Mouse (Mus musculus) liver, embryonic 12.5 days (tissue): ENCODE measurements around the gene E2f3. TPM values are rescaled to one million over a fixed set of nuclear protein-coding genes. Genes with fewer than 3 reads are reported as not detected.

Source experiments
- ATAC-seq: fragments of 200-750 bp; cut with Nextera tagmentation; 2 replicates; pipeline ENCODE4 v1.8.0; 2017; ENCODE audit warnings: moderate number of reproducible peaks, mild to moderate bottlenecking, moderate library complexity
- H3K27ac ChIP-seq: fragments of 300-500 bp; sonication (generic); 2 replicates; pipeline ENCODE4 v1.5.1; 2016; ENCODE audit warnings: mild to moderate bottlenecking
- H3K27me3 ChIP-seq: fragments of 300-500 bp; sonication (generic); replicated peaks from 2 replicates; pipeline ENCODE4 v1.6.1; 2016; ENCODE audit warnings: mild to moderate bottlenecking, moderate library complexity
- H3K36me3 ChIP-seq: fragments of 300-500 bp; sonication (generic); 2 replicates; pipeline ENCODE4 v1.6.1; 2016; ENCODE audit warnings: mild to moderate bottlenecking, moderate library complexity
- H3K4me1 ChIP-seq: fragments of 300-500 bp; sonication (generic); 2 replicates; pipeline ENCODE4 v1.6.1; 2016
- H3K4me2 ChIP-seq: fragments of 300-500 bp; sonication (generic); 2 replicates; pipeline ENCODE4 v1.6.1; 2016; ENCODE audit warnings: mild to moderate bottlenecking, moderate library complexity
- H3K4me3 ChIP-seq: fragments of 300-500 bp; sonication (generic); 2 replicates; pipeline ENCODE4 v1.5.1; 2016; ENCODE audit warnings: mild to moderate bottlenecking, moderate library complexity
- H3K9ac ChIP-seq: fragments of 300-500 bp; sonication (generic); 2 replicates; pipeline ENCODE4 v1.6.1; 2016; ENCODE audit warnings: mild to moderate bottlenecking, moderate library complexity
- H3K9me3 ChIP-seq: fragments of 300-500 bp; sonication (generic); replicated peaks from 2 replicates; pipeline ENCODE4 v1.6.1; 2016; ENCODE audit warnings: mild to moderate bottlenecking, moderate library complexity
- WGBS: fragments of 180-500 bp; shearing (Covaris S2); methylation state at CpG from one replicate; pipeline ENCODE4 v1.1.7; 2016; ENCODE audit not compliant: insufficient replicate concordance; 5-methylcytosine and 5-hydroxymethylcytosine counted together
- polyA plus RNA-seq: library from polyadenylated mRNA; unstranded; fragments of >200 nt; fragmentation: Nextera tagmentation; extraction: Ambion mirVana; gene quantifications from 2 replicates; pipeline ENCODE4 v1.2.1, GENCODE M21; 2016

E2f3 gene
- polyA plus RNA-seq, 1 experiment from 2014 or later: 8.6 TPM

- Histone ChIP-seq H3K4me1 (no peaks in the 10 kb centered on the region), H3K36me3 (peaks cover 97% of the 10 kb centered on the region), H3K4me3 (no peak overlapping the region), H3K9me3 (no peaks in the 10 kb centered on the region), H3K9ac (no peak overlapping the region), H3K27ac (no peak overlapping the region), H3K4me2 (no peak overlapping the region), H3K27me3 (no peaks in the 10 kb centered on the region)
- no peak for ATAC-seq
- 81% methylated on average over 10 of the region's 10 CpGs for WGBS
These were observed 72.8 kb downstream of the E2f3 start for GRCm38 (mm10) chr13:29913061-29913460.

DNA sequence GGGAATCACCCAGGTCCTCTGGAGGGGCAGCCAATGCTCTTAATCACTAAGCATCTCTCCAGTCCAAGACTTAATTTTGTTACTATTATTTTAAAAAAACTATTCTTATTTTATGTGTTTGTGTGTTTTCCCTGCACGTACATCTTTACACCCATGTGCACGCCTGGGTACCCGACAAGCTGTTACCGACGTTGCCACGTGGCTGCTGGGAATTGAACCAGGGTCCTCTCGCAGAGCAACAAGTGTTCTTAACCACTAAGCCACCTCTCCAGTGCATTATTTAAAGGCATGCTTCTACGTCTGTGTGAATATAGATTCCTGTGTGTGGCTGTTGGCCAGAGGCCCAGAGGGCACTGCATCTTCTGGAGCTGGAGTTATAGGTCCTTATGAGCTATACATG is 73.6 kb downstream of the E2f3 start:
- 90% methylated on average over 8 of the region's 8 CpGs for WGBS
- no peak overlapping the region for H3K4me3 ChIP-seq
- H3K27me3 ChIP-seq: no peaks in the 10 kb centered on the region
- H3K27ac ChIP-seq: no peak overlapping the region
- H3K4me1 ChIP-seq: no peaks in the 10 kb centered on the region
- no peaks in the 10 kb centered on the region for H3K9me3 ChIP-seq
- no peak overlapping the region for H3K9ac ChIP-seq
- H3K36me3 ChIP-seq: peaks cover 97% of the 10 kb centered on the region
- H3K4me2 ChIP-seq: no peak overlapping the region
- no peak for ATAC-seq

GRCm38 (mm10) chr13:29911141-29911540 is 74.7 kb downstream of the E2f3 start:
- H3K4me2 ChIP-seq: no peak overlapping the region
- no peaks in the 10 kb centered on the region for H3K4me1 ChIP-seq
- H3K4me3 ChIP-seq: no peak overlapping the region
- no peaks in the 10 kb centered on the region for H3K9me3 ChIP-seq
- no peak for ATAC-seq
- H3K27ac ChIP-seq: no peak overlapping the region
- no peaks in the 10 kb centered on the region for H3K27me3 ChIP-seq
- no peak overlapping the region for H3K9ac ChIP-seq
- 86% methylated on average over 3 of the region's 3 CpGs for WGBS
- H3K36me3 ChIP-seq: peaks cover 96% of the 10 kb centered on the region

DNA sequence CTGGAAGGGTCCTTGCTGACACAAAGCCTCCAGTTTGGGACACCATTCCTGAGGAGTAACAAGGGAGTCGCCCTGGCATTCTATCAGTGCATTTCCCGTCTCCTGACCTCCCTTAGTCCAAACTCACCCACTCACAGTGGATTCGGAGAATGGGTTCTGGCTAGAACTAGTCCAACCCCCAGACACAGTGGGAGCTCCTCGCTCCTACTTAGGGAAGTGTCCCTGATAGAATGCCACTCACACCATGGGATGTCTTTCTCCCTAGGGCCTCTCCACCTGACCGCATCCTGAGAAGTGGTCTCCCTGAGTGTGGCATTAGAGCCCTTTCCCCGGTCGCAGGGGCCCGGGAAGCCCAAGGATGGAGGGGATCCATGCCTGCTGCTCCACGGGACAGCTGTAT is 77.4 kb downstream of the E2f3 start:
- H3K27me3 ChIP-seq: no peaks in the 10 kb centered on the region
- peaks cover 85% of the 10 kb centered on the region for H3K36me3 ChIP-seq
- no peaks in the 10 kb centered on the region for H3K4me1 ChIP-seq
- H3K4me3 ChIP-seq: no peak overlapping the region
- H3K27ac ChIP-seq: no peak overlapping the region
- no peak for ATAC-seq
- 89% methylated on average over 9 of the region's 9 CpGs for WGBS
- H3K9ac ChIP-seq: no peak overlapping the region
- no peaks in the 10 kb centered on the region for H3K9me3 ChIP-seq
- no peak overlapping the region for H3K4me2 ChIP-seq

GRCm38 (mm10) chr13:29907995-29908394 is 77.9 kb downstream of the E2f3 start:
- H3K27me3 ChIP-seq: no peaks in the 10 kb centered on the region
- H3K4me2 ChIP-seq: no peak overlapping the region
- no peaks in the 10 kb centered on the region for H3K4me1 ChIP-seq
- no peaks in the 10 kb centered on the region for H3K9me3 ChIP-seq
- no peak overlapping the region for H3K27ac ChIP-seq
- H3K36me3 ChIP-seq: peaks cover 80% of the 10 kb centered on the region
- no peak for ATAC-seq
- no peak overlapping the region for H3K9ac ChIP-seq
- WGBS: 83% methylated on average over 9 of the region's 9 CpGs
- no peak overlapping the region for H3K4me3 ChIP-seq

DNA sequence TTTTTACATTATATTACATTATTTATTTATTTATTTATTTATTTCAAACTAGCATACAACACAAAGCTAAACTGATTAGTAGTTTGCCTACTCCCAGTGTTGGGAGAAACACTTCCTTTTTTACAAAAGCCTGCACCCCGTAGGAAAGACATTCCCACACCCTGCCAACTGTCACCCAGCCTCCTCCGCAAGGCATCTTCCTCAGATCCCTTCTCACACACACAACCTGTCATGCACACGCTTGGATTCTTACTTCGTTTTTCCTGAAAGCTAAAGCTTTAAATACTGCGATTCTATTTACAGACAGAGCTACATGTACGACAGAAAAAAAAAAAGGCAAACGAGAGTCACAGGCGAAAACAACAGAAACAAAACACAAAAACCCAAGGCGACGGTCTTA is 79.1 kb downstream of the E2f3 start:
- Histone ChIP-seq H3K9ac (no peak overlapping the region), H3K9me3 (no peaks in the 10 kb centered on the region), H3K4me1 (no peaks in the 10 kb centered on the region), H3K4me2 (no peak overlapping the region), H3K27me3 (no peaks in the 10 kb centered on the region), H3K4me3 (no peak overlapping the region), H3K27ac (no peak overlapping the region), H3K36me3 (peaks cover 68% of the 10 kb centered on the region)
- no peak for ATAC-seq
- WGBS: 87% methylated on average over 10 of the region's 10 CpGs

GRCm38 (mm10) chr13:29903341-29903740 is 82.5 kb downstream of the E2f3 start:
- no peak overlapping the region for H3K4me3 ChIP-seq
- 67% methylated on average over 1 of the region's 1 CpGs for WGBS
- no peak for ATAC-seq
- no peak overlapping the region for H3K4me2 ChIP-seq
- no peaks in the 10 kb centered on the region for H3K4me1 ChIP-seq
- H3K36me3 ChIP-seq: peaks cover 35% of the 10 kb centered on the region
- no peak overlapping the region for H3K27ac ChIP-seq
- no peaks in the 10 kb centered on the region for H3K27me3 ChIP-seq
- no peak overlapping the region for H3K9ac ChIP-seq
- H3K9me3 ChIP-seq: 0 out of 2 replicates have a peak, but pooled peaks cover 3% of the 10 kb centered on the region

DNA sequence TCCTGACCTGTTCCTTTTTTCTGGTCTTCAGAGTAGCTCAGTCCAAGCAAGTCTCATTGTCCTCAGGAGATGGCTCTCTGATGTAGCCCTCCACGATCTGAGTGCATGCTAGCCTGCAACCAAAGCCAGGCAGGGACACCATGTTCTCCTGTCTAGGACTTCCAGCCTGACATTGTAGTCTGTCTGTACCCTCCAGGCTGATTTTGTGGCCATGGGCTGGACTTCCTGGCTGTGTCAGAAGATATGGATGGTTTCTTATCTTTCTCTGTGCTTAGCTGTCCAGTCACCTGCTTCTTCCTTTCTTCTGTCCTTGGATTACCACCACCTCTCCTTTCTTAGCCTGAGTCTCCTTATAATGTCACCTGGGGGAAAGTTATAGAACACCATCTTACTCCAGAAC is 83.2 kb downstream of the E2f3 start:
- no peak for ATAC-seq
- Histone ChIP-seq H3K27me3 (no peaks in the 10 kb centered on the region), H3K9ac (no peak overlapping the region), H3K27ac (no peak overlapping the region), H3K36me3 (peaks cover 29% of the 10 kb centered on the region), H3K4me1 (no peaks in the 10 kb centered on the region), H3K4me2 (no peak overlapping the region), H3K9me3 (peaks cover 5% of the 10 kb centered on the region), H3K4me3 (no peak overlapping the region)
- WGBS: 62% methylated on average over 1 of the region's 1 CpGs

GRCm38 (mm10) chr13:29901641-29902040 is 84.2 kb downstream of the E2f3 start:
- H3K9me3 ChIP-seq: peaks cover 6% of the 10 kb centered on the region
- H3K4me1 ChIP-seq: no peaks in the 10 kb centered on the region
- ATAC-seq: no peak
- H3K4me2 ChIP-seq: no peak overlapping the region
- 51% methylated on average over 4 of the region's 4 CpGs for WGBS
- H3K9ac ChIP-seq: no peak overlapping the region
- H3K4me3 ChIP-seq: no peak overlapping the region
- no peak overlapping the region for H3K27ac ChIP-seq
- H3K36me3 ChIP-seq: peaks cover 18% of the 10 kb centered on the region
- H3K27me3 ChIP-seq: no peaks in the 10 kb centered on the region

- Histone ChIP-seq H3K27ac (no peak overlapping the region), H3K36me3 (no peaks in the 10 kb centered on the region), H3K9me3 (no peaks in the 10 kb centered on the region), H3K9ac (no peak overlapping the region), H3K4me3 (no peak overlapping the region), H3K27me3 (no peaks in the 10 kb centered on the region), H3K4me2 (no peak overlapping the region), H3K4me1 (no peaks in the 10 kb centered on the region)
- WGBS: 89% methylated on average over 3 of the region's 3 CpGs
- no peak for ATAC-seq
These were observed 119.1 kb downstream of the E2f3 start for GRCm38 (mm10) chr13:29866780-29867179.

DNA sequence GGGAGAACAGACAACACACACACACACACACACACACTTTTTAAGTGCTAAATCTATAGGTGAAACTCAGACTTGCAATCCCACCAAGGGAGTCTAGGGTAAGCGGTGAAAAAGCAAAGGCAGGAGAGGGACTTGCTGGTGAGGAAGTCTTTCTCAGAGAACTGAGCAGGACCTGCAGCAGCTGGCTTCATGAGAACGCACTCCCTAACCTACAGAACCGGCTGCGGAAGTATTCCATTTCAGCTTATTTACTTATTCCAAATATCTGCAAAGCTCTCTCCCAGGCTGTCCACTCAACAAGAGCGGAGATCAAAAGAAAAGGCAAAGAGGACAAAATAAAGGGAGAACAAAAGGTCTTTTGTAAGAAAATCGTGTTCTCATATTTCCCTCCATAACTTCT is 121.5 kb downstream of the E2f3 start:
- H3K9me3 ChIP-seq: no peaks in the 10 kb centered on the region
- no peaks in the 10 kb centered on the region for H3K4me1 ChIP-seq
- H3K27me3 ChIP-seq: no peaks in the 10 kb centered on the region
- no peak for ATAC-seq
- no peak overlapping the region for H3K9ac ChIP-seq
- H3K36me3 ChIP-seq: no peaks in the 10 kb centered on the region
- H3K27ac ChIP-seq: no peak overlapping the region
- H3K4me3 ChIP-seq: no peak overlapping the region
- 76% methylated on average over 6 of the region's 6 CpGs for WGBS
- no peak overlapping the region for H3K4me2 ChIP-seq

DNA sequence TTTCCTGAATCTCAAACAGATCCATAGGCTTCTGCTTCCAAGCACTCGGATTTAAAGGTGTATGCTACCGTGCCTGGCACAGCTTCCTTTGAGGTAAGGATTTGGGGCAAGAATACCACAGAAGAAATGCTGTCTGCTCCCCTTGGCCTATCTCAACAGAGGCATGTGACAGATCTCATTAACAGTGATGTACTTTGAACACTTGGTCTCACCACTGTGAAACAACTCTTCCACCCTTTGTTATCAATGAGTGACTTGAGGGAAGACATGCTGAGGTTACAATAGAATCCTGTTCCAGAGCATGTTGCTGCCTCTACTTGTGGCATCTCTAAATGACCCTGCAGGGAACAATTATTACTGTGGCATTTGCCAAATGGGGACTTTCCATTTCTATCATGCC is 125.8 kb downstream of the E2f3 start:
- Histone ChIP-seq H3K27ac (no peak overlapping the region), H3K36me3 (no peaks in the 10 kb centered on the region), H3K9me3 (no peaks in the 10 kb centered on the region), H3K9ac (no peak overlapping the region), H3K27me3 (no peaks in the 10 kb centered on the region), H3K4me1 (no peaks in the 10 kb centered on the region), H3K4me2 (no peak overlapping the region), H3K4me3 (no peak overlapping the region)
- WGBS: 58% methylated on average over 2 of the region's 2 CpGs
- no peak for ATAC-seq

GRCm38 (mm10) chr13:29857436-29857835 is 128.4 kb downstream of the E2f3 start:
- no peaks in the 10 kb centered on the region for H3K9me3 ChIP-seq
- ATAC-seq: no peak

More at GRCm38 (mm10) chr13:29857436-29857835, 128.4 kb downstream of the E2f3 start:
- Histone ChIP-seq H3K27me3 (no peaks in the 10 kb centered on the region), H3K4me2 (0 out of 2 replicates have a peak overlapping the region, but pooled peaks have one; percentile 24), H3K36me3 (peaks cover 6% of the 10 kb centered on the region; the same call in 1 of the 2 replicates), H3K9ac (no peak overlapping the region), H3K4me3 (no peak overlapping the region), H3K4me1 (peaks cover 8% of the 10 kb centered on the region), H3K27ac (no peak overlapping the region)
- WGBS: 10% methylated on average over 4 of the region's 4 CpGs
